Mouse (Mus musculus) lung, adult 2 months (tissue): ENCODE measurements around the gene Clasrp.

Experiments
- CTCF ChIP-seq: fragments of 200-500 bp; IDR thresholded peaks from 2 replicates; pipeline ENCODE4 v1.5.1; 2011; ENCODE audit warnings: mild to moderate bottlenecking, low read length, control low read depth; ENCODE audit not compliant: insufficient read depth
- POLR2A ChIP-seq: fragments of 200-500 bp; IDR thresholded peaks from 2 replicates; pipeline ENCODE4 v1.6.1; 2011; ENCODE audit warnings: low read depth, mild to moderate bottlenecking, control low read depth, low read length, borderline replicate concordance; ENCODE audit errors: extremely low read depth

DNA sequence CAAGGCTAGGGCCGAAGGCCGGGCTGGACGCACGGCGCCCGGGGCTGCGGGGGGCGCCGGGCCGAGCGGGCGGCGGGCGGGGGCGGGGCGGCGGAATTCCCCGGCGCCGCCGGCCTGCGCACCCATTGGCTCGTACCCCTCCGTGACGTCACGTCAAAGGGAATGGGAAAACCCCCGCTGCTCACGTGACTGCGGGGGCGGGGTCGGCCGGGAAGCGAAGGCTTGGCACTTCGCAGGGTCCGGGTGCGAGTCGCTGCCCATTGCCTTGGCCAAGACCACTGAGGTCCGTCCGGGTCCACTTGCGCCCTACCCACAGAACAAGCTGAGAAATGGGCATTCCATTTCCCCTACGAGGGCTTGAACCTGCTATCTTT is 25.1 kb upstream of the Clasrp start, which contains the start of gene Relb:
- TF ChIP-seq POLR2A = no peak
- no peak for TF ChIP-seq CTCF
